Mouse (Mus musculus) left cerebral cortex, postnatal 36 days (tissue): ENCODE data around the gene Cfap299. TPM values are rescaled to one million over a fixed set of nuclear protein-coding genes. Genes with fewer than 3 reads are reported as not detected.

ENCODE experiments used
- DNase-seq, 2 experiments: peaks; one replicate each; pipeline ENCODE4 v3.0.0; 2021 to 2022; ENCODE audit warnings: low spot score in 2 of 2, mixed read lengths in 1 of 2
- intact Hi-C: fragments of 180-260 bp; cut with DNase I; formaldehyde crosslinking; loops from one replicate; pipeline ENCODE4 v1.15.1; 2025
- total RNA-seq, 2 experiments: library from RNA; stranded (reverse); gene quantifications; 2 replicates each; pipeline ENCODE4 v1.2.3; 2021

Gene Cfap299
- total RNA-seq, 2 experiments from 2014 or later, result 0.76 TPM; not detected in 1

DNA sequence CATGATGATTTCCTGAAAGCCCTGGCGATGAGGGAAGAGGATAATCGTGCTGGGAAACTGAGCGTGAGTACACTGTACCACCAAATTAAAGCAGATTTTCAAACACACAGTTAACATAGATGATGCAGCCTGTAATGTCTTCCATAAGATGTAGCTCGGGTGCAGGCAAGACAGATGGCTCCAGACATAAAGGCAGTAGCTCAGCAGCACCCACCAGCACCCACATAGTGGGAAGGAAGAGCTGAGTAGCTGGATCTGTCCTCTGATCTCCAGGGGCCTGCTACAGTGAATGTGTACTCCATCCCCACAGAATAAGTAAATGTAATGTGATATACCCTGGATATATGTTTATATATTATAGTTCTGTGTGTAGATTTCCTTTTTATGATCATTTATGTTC, 169.2 kb downstream of the Cfap299 start:
- DNase-seq, result no peak
- intact Hi-C loops, result no loop called here

DNA sequence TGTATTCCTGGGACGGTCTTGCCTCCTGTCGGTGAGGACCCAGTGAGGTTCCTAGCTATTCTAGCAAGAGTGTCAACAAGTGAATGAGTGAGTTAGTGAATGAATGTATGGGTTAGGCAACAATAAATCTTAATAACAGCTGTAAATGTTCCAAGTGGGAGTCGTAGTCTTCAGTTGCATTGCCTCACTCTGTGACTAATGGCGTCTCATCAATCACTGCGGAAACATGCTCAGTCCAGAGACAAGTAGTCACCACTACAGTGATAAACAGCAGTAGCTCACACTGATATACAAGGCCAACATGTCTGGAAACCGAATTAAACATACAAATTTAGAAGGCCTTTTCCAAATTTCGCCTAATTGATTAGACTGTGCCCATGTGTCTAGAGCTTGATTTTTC, 187.1 kb downstream of the Cfap299 start:
- DNase-seq, result no peak
- intact Hi-C loops, result no loop called here

DNA sequence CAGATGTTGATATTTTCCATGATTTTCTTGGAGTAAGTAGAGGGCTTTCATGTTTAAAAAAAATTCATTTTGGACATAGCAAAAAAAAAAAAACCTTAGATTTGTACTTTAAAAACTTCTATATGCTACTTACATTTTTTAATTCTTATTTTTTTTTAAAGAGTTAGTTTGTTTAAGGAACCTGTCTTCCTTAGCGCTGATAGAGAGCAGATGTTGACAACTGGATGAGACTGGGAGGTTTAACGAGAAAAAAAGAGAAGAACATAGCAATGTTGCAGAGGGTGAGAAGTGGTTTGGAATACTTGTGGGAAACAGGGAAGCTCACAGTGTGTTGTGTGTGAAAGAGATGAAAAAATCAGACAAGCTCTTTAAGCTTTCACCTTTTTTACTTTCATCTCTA, 191.0 kb downstream of the Cfap299 start:
- intact Hi-C loops, result no loop called here
- DNase-seq, result no peak

DNA sequence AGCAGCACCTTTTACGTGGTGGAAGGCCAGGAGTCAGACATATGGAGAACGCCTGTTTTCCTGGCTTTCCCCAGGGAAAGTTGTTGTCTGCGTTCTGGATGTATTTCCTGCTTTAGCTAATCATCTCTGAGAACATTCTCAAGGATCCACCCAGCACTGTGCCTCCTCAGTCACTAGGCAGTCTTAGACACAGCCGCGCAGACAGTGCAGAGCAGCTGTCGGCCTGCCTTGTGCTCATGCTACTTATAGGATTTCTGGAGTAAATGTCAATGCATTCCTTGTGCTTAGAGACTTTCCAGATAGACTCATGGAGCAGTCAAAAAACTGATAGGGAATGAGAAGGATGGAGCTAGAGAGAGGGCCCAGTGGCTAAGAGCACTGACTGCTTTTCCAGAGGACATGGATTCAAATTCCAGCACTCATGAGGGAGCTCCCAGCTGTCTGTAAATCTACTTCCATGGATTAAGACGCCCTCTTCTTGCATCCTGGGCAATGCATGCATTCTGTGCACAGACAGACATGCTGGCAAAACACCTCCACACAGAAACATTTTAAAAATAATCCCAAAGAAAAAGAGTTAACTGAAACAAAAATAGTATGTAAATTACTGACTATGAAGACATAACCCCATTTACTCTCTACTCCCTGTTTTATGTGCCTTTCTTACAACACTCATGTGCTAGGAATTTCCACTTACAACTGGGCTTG, 193.3 kb downstream of the Cfap299 start:
- intact Hi-C loops, result no loop called here
- DNase-seq, result peak; percentile 7

DNA sequence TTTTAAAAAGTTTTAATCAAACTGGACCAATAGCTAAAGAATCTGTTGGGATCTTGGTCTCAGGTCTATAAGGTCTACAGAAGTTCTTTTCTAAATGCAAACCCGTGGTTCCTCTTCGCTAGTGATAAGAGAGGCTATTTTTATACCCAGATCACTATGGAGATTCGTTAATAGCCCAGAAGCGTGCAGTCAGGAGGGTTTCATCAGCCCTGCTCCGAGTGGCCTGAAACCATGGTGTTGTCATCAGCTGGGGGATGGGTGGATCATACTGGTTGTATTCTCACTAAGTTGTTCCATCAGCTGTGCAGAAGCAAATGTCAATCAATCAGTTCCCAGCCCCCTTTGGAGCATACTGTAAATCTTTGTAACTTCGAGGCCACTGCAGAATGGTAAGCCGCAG, 193.9 kb downstream of the Cfap299 start:
- intact Hi-C loops, result no loop called here

DNA sequence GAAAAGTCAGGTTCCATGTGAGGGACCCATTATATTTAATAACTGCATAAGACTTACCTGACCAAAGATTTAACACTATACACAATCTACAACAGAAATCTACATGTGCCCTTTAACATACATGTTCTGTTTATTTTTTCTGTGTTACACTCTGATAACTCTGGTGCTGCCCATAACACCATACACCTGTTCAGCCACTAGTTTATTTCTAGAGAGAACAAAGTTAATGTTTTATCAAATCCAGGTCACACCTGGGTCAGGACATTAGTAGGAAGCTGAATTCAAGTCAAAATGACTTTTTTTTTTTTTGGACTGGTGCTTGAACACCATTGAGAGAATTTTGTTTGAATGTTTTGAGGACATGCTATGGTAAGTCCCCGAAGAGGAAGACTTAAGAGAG, 194.7 kb downstream of the Cfap299 start:
- no peak for DNase-seq
- intact Hi-C loops, result no loop called here

More for the DNA sequence above, 193.9 kb downstream of the Cfap299 start:
- no peak for DNase-seq

DNA sequence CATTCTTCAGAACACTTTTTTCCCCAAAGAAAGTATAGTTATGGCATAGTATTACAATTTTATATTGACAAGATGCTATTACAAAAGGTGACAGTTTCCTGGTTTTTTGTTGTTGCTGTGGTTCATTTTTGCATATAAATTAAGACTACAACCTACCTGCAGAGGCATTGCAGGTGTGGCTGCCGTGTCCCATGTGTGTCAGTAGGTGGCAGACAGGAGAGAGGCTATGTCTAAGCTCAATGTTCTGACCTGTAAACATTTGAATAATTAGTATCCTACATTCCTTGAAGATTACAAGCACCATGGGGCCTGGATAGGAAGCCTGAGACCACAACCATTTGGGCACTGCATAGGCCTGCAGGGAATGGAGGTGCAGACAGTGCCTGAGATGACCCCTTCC, 212.2 kb downstream of the Cfap299 start:
- intact Hi-C loops, result no loop called here

DNA sequence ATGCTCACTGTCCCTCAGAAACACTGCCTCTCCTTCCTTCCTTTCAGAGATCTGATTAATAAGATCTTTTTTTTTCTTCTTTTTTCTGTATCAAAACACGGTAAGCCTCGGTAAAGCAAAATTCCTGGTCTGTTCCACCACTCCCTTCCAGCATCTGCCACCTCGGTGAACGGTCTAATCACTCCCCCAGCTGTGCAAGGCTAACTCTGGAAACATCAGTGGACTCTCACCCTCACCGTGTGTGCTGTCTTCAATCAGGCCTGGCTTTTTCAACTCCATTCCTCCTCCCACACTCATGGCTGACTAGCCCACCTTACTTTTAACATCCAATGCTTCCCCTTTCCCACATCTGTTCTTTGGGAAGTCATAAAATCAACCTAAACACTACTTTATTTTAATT, 221.2 kb downstream of the Cfap299 start:
- intact Hi-C loops, result no loop called here

More for the DNA sequence above, 212.2 kb downstream of the Cfap299 start:
- no peak for DNase-seq

DNA sequence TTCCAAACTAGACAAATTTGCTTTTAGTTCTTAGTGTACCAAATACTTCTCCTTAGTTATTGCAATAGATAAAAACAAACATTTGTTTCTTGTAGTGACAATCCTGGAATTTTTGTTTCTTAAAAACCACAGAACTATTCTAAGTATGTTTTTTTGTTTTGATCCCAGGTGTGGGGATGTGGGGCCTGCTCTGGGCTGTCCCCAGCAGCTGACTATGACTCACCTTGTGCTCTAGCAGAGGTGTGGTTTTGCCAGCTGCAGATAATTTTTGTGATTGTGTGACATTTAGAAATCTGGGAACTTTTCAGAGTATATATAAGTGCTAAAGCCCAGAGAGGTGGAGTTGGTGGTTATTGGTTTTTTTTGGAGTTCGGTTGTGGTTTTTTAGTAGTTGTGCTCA, 221.8 kb downstream of the Cfap299 start:
- no peak for DNase-seq
- intact Hi-C loops, result no loop called here

More for the DNA sequence above, 221.2 kb downstream of the Cfap299 start:
- no peak for DNase-seq

DNA sequence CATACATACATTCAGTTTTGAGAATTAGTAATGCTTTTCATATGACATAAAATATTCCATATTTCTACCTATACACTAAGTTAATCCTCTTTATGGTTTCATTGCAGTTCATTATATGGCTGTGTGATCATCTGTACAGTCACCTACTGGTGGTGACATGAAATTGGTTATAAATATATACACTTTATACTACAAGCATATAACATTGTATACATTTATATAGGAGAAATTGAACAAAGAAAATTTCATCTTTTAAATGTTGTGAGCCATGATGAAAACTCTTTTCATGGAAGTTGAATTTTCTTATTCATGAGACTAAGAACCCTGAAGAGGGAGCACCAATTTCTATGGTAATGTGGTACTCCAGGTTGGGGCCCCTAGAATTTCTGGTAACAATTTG, 223.3 kb downstream of the Cfap299 start, which contains the start of gene Gm11111:
TSS of gene Gm11111 (plus strand) at position 301 of the 400 bp plus-strand sequence.
- no peak for DNase-seq
- intact Hi-C loops, result no loop called here

DNA sequence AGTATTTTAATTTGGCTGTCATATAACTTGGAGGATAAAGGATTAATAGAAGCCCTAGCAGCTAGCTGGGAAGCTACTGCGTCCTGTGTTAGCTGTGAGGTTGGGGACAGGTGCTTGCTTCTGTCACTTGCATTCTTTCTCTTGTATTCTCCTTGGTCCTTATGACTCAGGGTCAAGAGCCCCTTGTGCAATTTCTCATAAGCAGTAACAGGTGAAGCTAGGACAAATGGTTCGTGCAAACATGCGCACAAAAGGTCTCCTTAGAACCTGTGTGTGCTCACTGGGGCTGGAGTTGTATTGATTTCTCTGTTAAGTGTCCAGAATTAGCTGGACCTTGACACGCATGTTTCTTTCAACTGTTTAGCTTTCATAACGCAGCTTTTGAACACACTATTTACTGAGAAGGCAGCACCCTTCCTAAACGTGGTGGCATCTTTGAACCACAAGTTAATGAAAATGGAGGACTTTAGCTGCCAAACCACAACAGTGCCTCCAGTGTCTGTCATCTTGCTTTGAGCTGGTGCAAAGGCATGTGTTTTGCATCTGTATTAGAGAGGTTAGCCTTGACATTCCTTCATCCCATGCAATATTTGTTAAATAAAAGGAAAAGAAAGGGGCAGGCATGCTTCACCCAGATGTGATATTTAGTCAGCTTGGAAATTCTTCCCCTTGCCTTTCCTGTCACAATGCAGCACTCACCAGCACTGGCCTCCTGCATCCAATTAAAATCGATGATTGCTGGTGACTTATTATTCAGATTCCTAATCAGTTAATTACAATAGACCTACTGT, 223.9 kb downstream of the Cfap299 start:
- no peak for DNase-seq
- intact Hi-C loops, result no loop called here

DNA sequence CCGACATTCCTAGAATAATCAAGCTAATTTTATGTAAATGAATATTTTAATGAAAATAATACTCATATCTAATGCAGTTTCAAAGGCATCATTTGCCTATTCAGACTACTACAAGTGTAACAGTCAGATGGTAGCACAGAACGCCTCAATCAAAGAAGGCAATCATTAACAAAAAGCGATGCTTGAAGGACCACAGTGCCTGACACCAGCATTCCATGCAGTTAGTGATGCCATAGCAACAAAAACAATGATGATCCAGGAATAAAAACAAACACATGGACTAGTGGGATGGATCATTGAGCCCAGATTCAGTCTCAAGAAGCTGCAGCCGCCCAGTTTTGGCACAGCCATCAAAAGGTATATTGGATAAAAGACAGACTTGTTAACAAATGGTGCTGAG, 232.2 kb downstream of the Cfap299 start:
- DNase-seq, result no peak
- intact Hi-C loops, result no loop called here

DNA sequence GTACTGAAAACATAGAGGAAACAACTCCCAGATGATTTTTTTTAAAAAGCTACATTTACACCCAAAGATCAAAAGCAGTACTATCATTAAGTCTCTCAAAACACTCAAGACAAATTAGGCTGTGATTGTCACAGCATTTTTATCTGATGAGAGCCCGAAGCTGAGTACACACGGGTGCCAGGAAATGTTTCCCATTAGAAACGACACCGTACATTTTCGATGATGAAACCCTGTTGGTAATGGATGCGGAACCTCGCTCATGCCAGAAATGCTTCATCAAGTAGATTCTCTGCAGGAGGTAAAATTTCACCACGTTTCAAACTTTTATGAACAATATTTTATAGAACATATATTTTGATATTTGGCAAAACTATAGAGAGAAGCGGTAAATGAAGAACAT, 233.7 kb downstream of the Cfap299 start:
- intact Hi-C loops, result no loop called here

DNA sequence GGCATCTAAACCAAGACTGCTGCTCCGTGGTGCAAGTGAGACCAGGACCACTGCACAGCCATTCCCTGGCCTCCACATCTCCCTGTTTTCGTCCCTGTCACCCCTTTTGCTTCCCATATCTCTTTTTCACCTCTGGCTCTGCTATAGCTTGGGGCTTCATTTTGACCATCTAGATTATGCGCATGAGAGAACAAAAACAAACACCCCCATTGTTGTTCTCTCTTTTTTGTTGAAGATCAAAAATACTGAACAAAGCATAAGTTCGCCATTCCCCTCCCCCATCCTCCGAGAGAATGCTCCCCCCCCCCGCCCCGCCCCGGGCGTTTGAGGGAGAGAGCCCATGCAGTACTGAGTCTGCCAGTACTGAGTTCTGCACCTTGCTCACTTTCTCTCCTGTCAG, 234.7 kb downstream of the Cfap299 start:
- DNase-seq, result no peak
- intact Hi-C loops, result no loop called here

More for the DNA sequence above, 233.7 kb downstream of the Cfap299 start:
- DNase-seq, result no peak

DNA sequence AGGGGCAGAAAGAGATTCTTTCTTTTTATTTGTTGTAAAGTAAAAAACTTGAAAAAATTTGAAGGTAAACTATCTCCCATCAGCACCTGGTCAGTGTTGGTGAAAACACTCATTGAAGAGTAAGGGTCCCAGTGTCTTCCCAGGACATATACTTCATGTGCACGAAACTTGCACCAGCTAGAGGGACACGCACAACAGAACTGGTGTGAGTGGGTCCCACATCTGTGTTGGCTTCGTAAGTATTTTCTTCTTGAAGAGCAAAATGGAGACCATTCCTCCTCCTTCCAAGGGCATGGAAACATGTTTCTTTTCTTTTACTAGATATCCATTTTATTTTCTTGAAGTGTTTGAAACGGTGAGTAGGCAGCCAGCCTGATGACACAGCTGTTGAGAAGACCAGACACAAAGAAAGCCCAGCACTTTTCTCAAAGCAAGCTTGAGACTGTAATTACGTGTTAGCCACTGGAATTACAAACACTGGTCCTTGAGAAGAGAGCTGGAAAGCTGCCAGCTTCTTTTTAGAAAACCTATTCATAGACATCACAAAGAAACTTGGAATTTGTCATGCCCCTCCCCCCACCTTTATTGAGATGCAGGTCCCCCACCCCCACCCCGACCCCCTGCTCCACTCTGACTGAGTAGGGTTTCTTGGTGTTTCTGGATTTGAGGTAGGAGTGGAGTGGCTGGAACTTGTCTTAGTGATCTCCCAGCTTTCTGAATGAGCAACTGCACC, 237.5 kb downstream of the Cfap299 start:
- intact Hi-C loops, result no loop called here
- DNase-seq, result no peak

DNA sequence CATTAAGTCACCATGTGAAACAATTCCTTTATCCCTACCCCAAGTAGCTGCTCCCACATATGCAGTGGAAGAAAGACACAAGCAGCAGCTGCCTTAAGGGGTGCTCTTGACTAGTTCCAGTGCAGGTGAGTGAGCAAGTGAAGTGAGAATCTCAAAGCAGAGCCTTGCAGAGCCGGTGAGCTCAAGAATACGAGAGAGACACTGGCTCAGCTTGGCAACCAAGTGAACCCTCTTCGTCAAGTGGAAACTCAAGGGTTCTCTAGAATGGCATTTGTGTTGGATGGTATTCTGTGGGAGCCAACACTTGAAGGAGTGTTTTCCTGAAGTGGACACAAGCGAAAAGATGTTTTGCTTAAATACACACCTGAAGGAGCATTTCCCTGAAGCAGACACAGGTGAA, 239.4 kb downstream of the Cfap299 start:
- no peak for DNase-seq
- intact Hi-C loops, result no loop called here

DNA sequence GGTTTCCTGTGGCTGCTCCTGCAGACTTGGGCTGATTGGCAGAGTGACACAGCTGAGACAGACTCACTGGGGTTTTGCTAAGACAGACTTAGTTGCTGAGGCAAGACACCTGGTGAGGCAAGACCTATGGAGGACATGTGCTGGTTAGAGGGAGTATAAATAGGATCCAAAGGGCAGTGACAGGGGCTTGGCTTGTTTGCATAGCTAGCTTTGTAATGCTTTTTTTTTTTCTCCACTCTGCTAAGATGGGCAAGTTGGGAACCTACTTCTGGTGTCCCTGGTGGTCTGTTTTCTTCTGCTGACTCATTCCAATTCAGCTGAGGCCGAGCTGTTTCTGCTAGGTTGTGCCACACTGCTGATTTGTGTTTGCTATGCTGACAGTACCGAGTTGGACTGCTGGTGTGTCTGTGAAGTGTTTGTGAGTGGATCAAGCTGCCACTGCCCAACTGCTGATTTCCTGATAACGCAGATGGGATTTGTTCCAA, 240.0 kb downstream of the Cfap299 start:
- no peak for DNase-seq
- intact Hi-C loops, result no loop called here

DNA sequence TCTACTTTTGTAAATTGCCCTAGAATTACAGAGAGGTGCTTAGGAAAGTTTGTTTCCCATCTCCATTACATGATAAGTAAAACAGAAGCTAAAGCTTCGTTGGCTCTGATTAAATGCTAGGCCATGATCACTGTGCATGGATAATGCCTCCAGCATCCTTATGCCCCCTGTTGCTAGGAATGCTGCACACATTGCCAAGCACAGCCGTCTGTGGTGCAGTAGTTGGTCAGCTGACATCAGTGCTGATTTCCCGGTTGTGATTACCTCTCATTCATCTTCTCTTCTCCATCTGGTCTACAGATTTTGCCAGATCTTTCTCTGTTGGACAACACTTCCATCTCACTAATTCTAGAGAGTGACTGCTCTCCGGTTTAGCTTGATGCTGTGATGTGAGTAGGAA, 243.3 kb downstream of the Cfap299 start:
- no peak for DNase-seq
- intact Hi-C loops, result no loop called here

DNA sequence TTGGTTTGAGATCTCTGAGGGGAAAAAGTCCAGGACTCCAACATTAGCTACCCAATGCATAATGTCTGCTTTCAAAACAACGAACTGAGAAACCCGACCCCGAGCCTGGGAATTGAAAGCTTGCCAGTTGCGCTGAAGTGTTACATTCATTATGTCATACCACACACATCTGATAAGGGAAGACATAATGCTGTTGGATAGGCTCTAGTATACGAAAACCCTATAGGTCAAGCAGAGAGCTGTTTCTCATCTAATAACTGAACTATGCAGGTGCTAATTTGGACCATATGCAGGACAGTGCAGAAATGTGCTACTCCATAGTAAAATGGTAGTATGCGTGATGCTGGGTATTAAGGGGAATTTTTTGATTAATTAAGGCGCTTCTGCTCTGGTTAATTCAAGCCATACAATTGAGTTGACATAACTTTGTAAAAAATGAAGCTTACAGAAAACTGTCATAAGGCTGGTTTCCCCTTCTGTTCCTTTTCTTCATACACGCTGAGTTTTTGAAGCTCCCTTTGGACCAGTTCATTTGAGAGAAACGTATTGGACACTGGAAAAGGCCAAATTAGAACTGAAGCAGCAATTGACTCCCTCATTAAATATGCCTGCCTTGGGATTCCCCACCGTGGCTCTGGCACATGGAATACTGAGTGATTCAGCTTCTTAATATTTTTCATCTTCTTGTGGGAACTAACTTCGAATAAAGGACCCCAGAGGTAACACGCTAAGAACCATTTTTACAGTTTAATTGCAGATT, 245.8 kb downstream of the Cfap299 start:
- no peak for DNase-seq
- intact Hi-C loops, result no loop called here

DNA sequence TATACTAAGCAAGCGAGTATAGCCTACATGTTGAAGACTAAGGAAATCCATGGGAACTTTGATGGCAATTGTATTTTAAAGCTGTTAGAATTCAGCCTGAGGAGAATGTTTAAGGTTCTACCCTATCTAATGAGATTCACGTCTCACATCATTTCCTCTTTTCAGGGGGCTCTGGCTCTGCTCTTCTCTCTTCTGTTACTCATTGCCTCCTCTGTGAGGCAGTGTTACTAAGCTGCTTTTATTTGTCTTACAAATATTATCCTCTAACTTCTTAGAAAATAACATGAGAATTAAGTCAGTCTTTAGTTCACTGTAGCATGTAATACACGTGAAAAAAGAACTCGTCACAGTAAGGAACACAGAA, 246.3 kb downstream of the Cfap299 start:
- intact Hi-C loops, result no loop called here
- DNase-seq, result no peak
